Mouse (Mus musculus) midbrain, embryonic 10.5 days (tissue): Measurements from ENCODE around the gene Jdp2. TPM values are rescaled to one million over a fixed set of nuclear protein-coding genes. Genes with fewer than 3 reads are reported as not detected.

Experiments used
- DNase-seq: peaks from one replicate; pipeline ENCODE4 v3.0.0-alpha.2; 2017; ENCODE audit warnings: low spot score
- H3K27ac ChIP-seq: fragments of 300-500 bp; sonication (generic); replicated peaks from 2 replicates; pipeline ENCODE4 v1.5.1; 2016; ENCODE audit warnings: mild to moderate bottlenecking
- H3K27me3 ChIP-seq: fragments of 300-500 bp; sonication (generic); 2 replicates; pipeline ENCODE4 v1.6.1; 2016; ENCODE audit warnings: low read depth, mild to moderate bottlenecking; ENCODE audit not compliant: poor library complexity, severe bottlenecking
- H3K36me3 ChIP-seq: fragments of 300-500 bp; sonication (generic); 2 replicates; pipeline ENCODE4 v1.6.1; 2016; ENCODE audit warnings: mild to moderate bottlenecking, moderate library complexity
- H3K4me1 ChIP-seq: fragments of 300-500 bp; sonication (generic); 2 replicates; pipeline ENCODE4 v1.6.1; 2016
- H3K4me3 ChIP-seq: fragments of 300-500 bp; sonication (generic); 2 replicates; pipeline ENCODE4 v1.5.1; 2016; ENCODE audit warnings: mild to moderate bottlenecking, moderate library complexity
- H3K9me3 ChIP-seq: fragments of 300-500 bp; sonication (generic); replicated peaks from 2 replicates; pipeline ENCODE4 v1.6.1; 2016; ENCODE audit warnings: mild to moderate bottlenecking
- WGBS: fragments of 180-500 bp; shearing (Covaris S2); methylation state at CpG from one replicate; pipeline ENCODE4 v1.1.7; 2016; 5-methylcytosine and 5-hydroxymethylcytosine counted together
- polyA plus RNA-seq: library from polyadenylated mRNA; unstranded; fragments of >200 nt; fragmentation: Nextera tagmentation; extraction: Ambion mirVana; gene quantifications from 2 replicates; pipeline ENCODE4 v1.2.1, GENCODE M21; 2016

Jdp2 gene
- polyA plus RNA-seq, 1 experiment from 2014 or later, result 0.49 TPM

DNA sequence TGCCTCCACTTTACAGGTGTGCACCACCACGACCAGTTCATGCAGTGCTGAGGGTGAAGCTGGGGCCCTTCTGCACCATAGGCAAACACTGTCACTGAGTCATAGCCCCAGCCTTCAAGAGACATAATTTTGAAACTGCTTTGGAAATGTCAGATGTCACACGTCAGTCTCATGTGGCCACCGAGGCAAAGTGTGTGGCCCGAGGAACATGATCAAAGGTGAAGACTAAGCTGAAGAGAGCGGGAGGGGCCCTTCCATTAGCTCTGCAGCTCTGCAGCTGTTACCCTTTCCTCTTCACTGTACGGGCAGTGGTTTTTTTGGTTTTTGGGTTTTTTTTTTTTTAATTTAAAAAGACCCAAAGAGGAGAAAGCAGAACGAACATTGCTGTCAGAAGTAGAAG is 25.8 kb downstream of the Jdp2 start:
- no peak overlapping the region for H3K27ac ChIP-seq
- no peak overlapping the region for H3K4me3 ChIP-seq
- H3K27me3 ChIP-seq, result no peaks in the 10 kb centered on the region
- WGBS, result 87% methylated on average over 7 of the region's 7 CpGs
- H3K36me3 ChIP-seq, result no peaks in the 10 kb centered on the region
- DNase-seq, result no peak
- no peaks in the 10 kb centered on the region for H3K9me3 ChIP-seq
- peaks cover 18% of the 10 kb centered on the region for H3K4me1 ChIP-seq

DNA sequence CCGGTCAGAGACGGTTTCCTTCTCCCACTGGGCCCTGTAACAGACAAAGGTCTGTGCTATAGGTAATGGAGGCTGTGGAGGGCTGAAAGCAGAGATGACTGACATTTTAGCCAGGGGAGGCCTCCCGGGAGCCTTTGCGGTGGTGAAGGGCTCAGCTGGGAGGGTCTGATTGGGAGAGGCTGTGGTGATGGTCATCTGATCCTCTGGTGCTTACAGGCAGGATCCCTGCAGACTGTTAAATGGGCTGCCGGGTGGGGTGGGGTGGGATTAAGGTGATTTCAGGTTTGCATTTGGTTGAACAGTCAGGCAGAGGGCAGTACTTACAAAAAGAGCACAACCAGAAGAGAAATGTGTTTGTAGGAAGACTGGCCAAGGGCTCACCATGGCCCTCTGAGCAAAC is 27.0 kb downstream of the Jdp2 start:
- H3K27me3 ChIP-seq, result no peaks in the 10 kb centered on the region
- H3K36me3 ChIP-seq, result no peaks in the 10 kb centered on the region
- no peak overlapping the region for H3K4me3 ChIP-seq
- H3K4me1 ChIP-seq, result peaks cover 8% of the 10 kb centered on the region
- no peak overlapping the region for H3K27ac ChIP-seq
- no peaks in the 10 kb centered on the region for H3K9me3 ChIP-seq
- 64% methylated on average over 5 of the region's 5 CpGs for WGBS
- DNase-seq, result no peak

DNA sequence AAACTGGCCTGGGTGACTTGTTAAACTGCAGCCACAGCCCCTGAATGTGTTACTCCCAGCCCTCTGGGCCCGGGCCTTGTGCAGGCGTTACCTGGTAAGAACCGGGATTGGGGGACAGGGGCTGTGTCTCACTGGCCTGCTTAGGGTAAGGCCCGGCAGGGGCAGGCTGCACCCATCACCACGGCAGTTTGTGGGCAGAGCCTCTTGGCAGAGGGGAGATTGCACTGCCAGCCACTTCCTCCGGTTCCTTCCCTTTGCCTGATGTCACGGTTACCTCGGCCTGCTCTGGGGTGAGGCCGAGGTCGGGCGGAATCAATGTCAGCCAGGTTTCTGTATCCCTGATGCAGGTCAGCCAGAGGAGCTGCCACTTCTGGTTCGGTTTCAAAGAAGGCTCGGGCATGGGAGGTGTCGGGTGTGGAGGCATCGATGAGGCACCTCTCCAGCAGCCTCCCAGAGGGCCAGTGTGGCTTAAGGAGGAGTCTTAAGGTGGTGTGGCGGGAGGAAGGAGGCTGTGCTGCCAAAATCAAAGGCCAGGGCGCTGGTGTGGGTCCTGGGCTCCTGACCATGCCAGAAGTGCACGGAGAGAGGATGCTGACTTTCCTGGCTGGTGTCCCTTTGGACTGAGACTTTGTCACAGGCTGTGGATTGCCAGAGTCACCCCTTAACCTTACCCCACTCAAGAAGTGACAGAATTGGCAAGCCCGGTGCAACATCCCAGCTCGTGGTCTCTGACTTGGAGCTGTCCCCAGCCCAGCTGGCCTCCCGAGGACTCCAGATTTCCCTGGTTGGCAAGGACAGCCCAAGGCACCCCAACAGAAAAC is 31.0 kb downstream of the Jdp2 start:
- H3K27ac ChIP-seq, result no peak overlapping the region
- no peaks in the 10 kb centered on the region for H3K9me3 ChIP-seq
- H3K27me3 ChIP-seq, result no peaks in the 10 kb centered on the region
- no peaks in the 10 kb centered on the region for H3K4me1 ChIP-seq
- DNase-seq, result no peak
- H3K4me3 ChIP-seq, result no peak overlapping the region
- no peaks in the 10 kb centered on the region for H3K36me3 ChIP-seq
- WGBS, result 89% methylated on average over 21 of the region's 21 CpGs

GRCm38 (mm10) chr12:85631196-85631595 is 32.4 kb downstream of the Jdp2 start:
- H3K4me3 ChIP-seq, result no peak overlapping the region
- no peak for DNase-seq
- H3K4me1 ChIP-seq, result no peaks in the 10 kb centered on the region
- no peaks in the 10 kb centered on the region for H3K27me3 ChIP-seq
- H3K9me3 ChIP-seq, result no peaks in the 10 kb centered on the region
- no peak overlapping the region for H3K27ac ChIP-seq
- WGBS, result 75% methylated on average over 4 of the region's 4 CpGs
- H3K36me3 ChIP-seq, result no peaks in the 10 kb centered on the region

DNA sequence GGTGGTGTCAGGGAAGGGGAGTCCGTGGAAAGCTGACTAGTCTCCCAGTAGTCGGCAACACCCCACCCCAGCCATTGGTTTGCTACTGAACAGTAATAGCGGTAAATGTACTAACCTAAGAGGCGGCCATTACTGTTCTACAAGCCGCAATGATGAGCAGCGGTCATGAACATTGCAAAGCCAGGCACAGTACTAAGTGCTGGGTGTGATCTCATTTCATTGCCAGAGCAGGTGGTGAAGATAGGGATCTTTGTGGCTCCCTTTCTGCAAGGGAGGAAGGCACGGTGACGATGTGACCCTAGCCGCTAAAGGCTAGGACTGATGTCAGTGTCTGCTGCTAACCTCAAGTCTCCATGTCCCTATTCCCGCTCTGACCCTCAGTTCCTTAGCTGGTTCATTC is 33.5 kb downstream of the Jdp2 start:
- no peaks in the 10 kb centered on the region for H3K27me3 ChIP-seq
- H3K4me1 ChIP-seq, result no peaks in the 10 kb centered on the region
- H3K36me3 ChIP-seq, result no peaks in the 10 kb centered on the region
- H3K9me3 ChIP-seq, result no peaks in the 10 kb centered on the region
- no peak overlapping the region for H3K27ac ChIP-seq
- no peak for DNase-seq
- H3K4me3 ChIP-seq, result no peak overlapping the region
- WGBS, result 94% methylated on average over 10 of the region's 10 CpGs

- 86% methylated on average over 9 of the region's 9 CpGs for WGBS
- peaks cover 5% of the 10 kb centered on the region; the same call in 1 of the 2 replicates for H3K4me1 ChIP-seq
Observed at GRCm38 (mm10) chr12:85637932-85638331, 39.1 kb downstream of the Jdp2 start.

DNA sequence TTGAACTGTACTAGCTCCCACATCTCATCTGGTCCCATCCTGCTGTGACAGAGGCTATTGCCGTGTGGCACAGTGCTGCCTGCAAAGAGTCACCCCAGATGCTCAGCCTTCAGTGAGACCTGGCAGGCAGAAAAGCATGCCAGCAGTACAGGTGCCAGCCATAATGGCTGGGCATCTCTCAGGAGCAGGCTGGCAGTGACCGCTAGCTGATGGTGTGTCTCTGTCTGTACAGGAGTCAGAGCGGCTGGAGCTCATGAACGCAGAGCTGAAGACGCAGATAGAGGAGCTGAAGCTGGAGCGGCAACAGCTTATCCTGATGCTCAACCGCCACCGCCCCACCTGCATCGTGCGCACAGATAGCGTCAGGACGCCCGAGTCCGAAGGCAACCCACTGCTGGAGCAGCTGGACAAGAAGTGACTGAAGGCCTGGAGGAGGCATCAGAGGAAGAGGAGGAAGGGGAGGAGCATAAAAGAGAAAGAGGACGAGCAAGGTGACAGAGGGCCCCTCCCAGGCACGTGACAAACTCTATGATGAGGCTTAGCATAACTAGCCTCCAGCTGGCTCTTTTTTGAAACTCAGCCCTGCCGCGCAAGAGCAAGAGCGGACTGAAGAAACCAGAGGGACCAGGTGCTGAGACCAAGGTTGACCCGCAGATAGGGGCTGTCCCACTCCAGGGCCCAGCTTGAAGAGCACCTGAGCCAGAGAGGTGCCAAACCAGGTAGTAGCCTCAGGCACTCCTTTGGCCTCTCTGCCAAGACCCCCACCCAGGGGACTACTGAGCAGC is 39.9 kb downstream of the Jdp2 start:
- Histone ChIP-seq H3K4me3 (no peak overlapping the region), H3K4me1 (peaks cover 5% of the 10 kb centered on the region; the same call in 1 of the 2 replicates), H3K9me3 (no peaks in the 10 kb centered on the region), H3K27me3 (no peaks in the 10 kb centered on the region), H3K27ac (no peak overlapping the region), H3K36me3 (peaks cover 2% of the 10 kb centered on the region; the same call in 1 of the 2 replicates)
- DNase-seq, result no peak
- WGBS, result 75% methylated on average over 20 of the region's 20 CpGs

More at GRCm38 (mm10) chr12:85637932-85638331, 39.1 kb downstream of the Jdp2 start:
- Histone ChIP-seq H3K4me3 (no peak overlapping the region), H3K36me3 (peaks cover 2% of the 10 kb centered on the region; the same call in 1 of the 2 replicates), H3K27ac (no peak overlapping the region), H3K27me3 (no peaks in the 10 kb centered on the region), H3K9me3 (no peaks in the 10 kb centered on the region)
- no peak for DNase-seq

DNA sequence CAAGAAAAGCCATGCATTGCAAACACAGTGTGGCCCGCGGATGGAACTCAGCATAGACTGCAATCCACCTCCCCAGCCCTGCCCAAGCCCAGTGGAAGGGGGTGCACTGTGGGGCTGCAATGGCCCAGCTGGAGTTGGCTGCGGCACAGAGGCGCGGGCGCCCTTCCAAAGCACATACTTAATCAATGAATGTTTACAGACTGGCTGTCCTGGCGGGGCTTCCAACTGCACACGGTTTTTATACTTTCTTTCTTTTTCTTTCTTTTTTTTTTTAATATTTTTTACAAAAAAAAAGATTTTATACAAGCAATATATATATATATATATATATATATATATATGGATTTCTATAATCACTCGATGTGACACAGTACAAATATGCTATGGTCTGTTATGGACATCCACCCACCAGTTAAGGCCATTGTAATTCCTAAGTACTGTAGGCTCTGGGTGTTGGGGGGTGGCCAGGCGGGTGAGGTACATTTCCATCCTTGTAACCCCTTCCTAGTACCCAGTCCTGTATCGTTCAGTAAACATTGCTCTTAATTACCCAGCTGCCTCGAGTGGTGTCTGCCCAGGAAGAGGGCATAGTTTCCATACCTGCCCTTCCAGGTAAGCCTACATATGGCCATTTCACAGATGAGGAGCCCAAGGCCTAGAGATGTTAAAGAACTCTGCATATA is 40.6 kb downstream of the Jdp2 start:
- DNase-seq, result no peak
- 85% methylated on average over 12 of the region's 12 CpGs for WGBS

DNA sequence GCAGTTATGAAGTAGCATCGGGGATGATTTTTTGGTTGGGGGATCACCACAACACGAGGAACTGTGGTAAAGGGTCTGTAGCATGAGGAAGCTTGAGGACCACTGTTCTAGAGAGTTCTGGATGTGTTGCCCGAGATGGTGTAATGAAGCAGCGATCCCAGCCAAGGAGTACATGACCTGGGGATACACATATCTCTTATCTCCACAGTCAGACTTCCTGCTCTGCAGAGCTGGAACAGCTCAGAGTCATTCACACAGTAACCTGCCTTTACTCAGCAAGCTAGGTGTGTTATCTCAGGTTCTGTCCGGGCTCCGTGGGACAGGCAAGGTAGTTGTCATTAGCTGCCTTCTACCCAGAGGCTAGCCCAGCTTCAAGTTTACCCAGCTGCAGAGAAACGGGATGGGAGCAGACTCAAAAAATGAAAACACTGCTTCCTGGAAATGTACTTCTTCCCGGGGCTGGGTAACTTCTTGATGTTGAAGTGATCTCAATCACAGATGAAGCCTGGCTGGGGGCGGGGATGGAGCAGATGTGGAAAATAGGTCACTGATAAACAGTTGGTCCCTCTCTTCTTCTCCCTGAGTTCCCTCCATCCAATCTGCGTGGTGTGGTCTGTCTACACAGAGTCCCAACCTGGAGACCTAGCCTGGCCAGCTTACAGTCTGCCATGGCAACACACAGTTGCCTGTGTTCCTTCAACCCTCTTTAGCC is 42.2 kb downstream of the Jdp2 start:
- WGBS, result 85% methylated on average over 10 of the region's 10 CpGs
- H3K36me3 ChIP-seq, result peaks cover 2% of the 10 kb centered on the region; the same call in 1 of the 2 replicates
- H3K9me3 ChIP-seq, result no peaks in the 10 kb centered on the region
- H3K4me3 ChIP-seq, result no peak overlapping the region
- H3K27ac ChIP-seq, result 0 out of 2 replicates have a peak overlapping the region, but pooled peaks have one; percentile 42
- H3K4me1 ChIP-seq, result peaks cover 5% of the 10 kb centered on the region; the same call in 1 of the 2 replicates
- no peak for DNase-seq
- H3K27me3 ChIP-seq, result no peaks in the 10 kb centered on the region

More for the DNA sequence above, 40.6 kb downstream of the Jdp2 start:
- Histone ChIP-seq H3K27ac (no peak overlapping the region), H3K4me3 (no peak overlapping the region), H3K27me3 (no peaks in the 10 kb centered on the region), H3K36me3 (peaks cover 2% of the 10 kb centered on the region; the same call in 1 of the 2 replicates), H3K9me3 (no peaks in the 10 kb centered on the region), H3K4me1 (peaks cover 5% of the 10 kb centered on the region; the same call in 1 of the 2 replicates)

- no peak for DNase-seq
- H3K27ac ChIP-seq, result 0 out of 2 replicates have a peak overlapping the region, but pooled peaks have one; percentile 42
- H3K36me3 ChIP-seq, result peaks cover 2% of the 10 kb centered on the region; the same call in 1 of the 2 replicates
- WGBS, result 65% methylated on average over 4 of the region's 4 CpGs
- no peak overlapping the region for H3K4me3 ChIP-seq
- no peaks in the 10 kb centered on the region for H3K9me3 ChIP-seq
- peaks cover 5% of the 10 kb centered on the region; the same call in 1 of the 2 replicates for H3K4me1 ChIP-seq
- no peaks in the 10 kb centered on the region for H3K27me3 ChIP-seq
Observed at GRCm38 (mm10) chr12:85641564-85641931, 42.7 kb downstream of the Jdp2 start.

- H3K36me3 ChIP-seq, result peaks cover 2% of the 10 kb centered on the region; the same call in 1 of the 2 replicates
- no peak overlapping the region for H3K4me3 ChIP-seq
- H3K27ac ChIP-seq, result no peak overlapping the region
- H3K9me3 ChIP-seq, result no peaks in the 10 kb centered on the region
- no peaks in the 10 kb centered on the region for H3K27me3 ChIP-seq
- no peak for DNase-seq
- peaks cover 5% of the 10 kb centered on the region; the same call in 1 of the 2 replicates for H3K4me1 ChIP-seq
- 82% methylated on average over 5 of the region's 5 CpGs for WGBS
Observed at GRCm38 (mm10) chr12:85643735-85644134, 44.9 kb downstream of the Jdp2 start.

DNA sequence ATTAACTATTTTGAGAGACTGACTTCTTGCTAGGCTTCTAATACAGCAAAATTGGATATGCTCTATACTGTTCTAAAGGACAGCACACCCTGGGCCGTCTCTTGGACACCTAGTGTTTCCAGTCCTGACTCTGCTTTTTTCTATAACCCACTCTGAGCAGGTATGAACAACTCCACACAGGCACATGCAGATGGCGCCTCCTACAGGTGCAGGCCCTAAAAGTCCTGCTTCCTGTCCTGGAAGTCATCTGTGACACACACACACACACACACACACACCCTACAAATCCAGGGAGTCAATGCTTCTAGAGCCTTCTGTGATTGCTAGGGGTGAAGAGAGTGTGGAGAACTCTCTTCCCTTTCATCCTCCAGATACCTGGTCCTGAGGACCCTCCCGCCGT is 46.8 kb downstream of the Jdp2 start:
- Histone ChIP-seq H3K27ac (no peak overlapping the region), H3K36me3 (no peaks in the 10 kb centered on the region), H3K4me1 (no peaks in the 10 kb centered on the region), H3K27me3 (no peaks in the 10 kb centered on the region), H3K9me3 (no peaks in the 10 kb centered on the region), H3K4me3 (no peak overlapping the region)
- WGBS, result 92% methylated on average over 4 of the region's 4 CpGs
- no peak for DNase-seq
